Mouse (Mus musculus) heart, adult 2 months (tissue): ENCODE results near the gene Cwf19l1. TPM values are rescaled to one million over a fixed set of nuclear protein-coding genes. Genes with fewer than 3 reads are reported as not detected.
A peak's percentile ranks its signal among the peaks of the same experiment; 100 is the strongest.

Source experiments
- DNase-seq, 2 experiments: peaks; one replicate each; pipeline ENCODE4 v3.0.0; 2021
- H3K27ac ChIP-seq: fragments of 200-600 bp; 2 replicates; pipeline ENCODE4 v1.8.1; 2022
- H3K27me3 ChIP-seq: fragments of 200-500 bp; 2 replicates; pipeline ENCODE4 v1.6.1; 2012; ENCODE audit warnings: mild to moderate bottlenecking, low read length, inconsistent platforms, mixed read lengths; ENCODE audit not compliant: control insufficient read depth, insufficient read depth
- H3K36me3 ChIP-seq: fragments of 200-500 bp; 2 replicates; pipeline ENCODE4 v1.6.1; 2012; ENCODE audit warnings: low read length, inconsistent platforms; ENCODE audit not compliant: control insufficient read depth, insufficient read depth
- H3K4me1 ChIP-seq: fragments of 200-500 bp; 2 replicates; pipeline ENCODE4 v1.6.1; 2011; ENCODE audit warnings: low read length; ENCODE audit not compliant: control insufficient read depth, insufficient read depth
- H3K4me3 ChIP-seq: fragments of 200-600 bp; 2 replicates; pipeline ENCODE4 v1.8.1; 2022
- H3K79me2 ChIP-seq: fragments of 200-500 bp; replicated peaks from 2 replicates; pipeline ENCODE4 v1.6.1; 2012; ENCODE audit warnings: mild to moderate bottlenecking, inconsistent platforms, low read length, moderate library complexity, mixed read lengths; ENCODE audit not compliant: control insufficient read depth, insufficient read depth
- H3K9ac ChIP-seq: fragments of 200-500 bp; 2 replicates; pipeline ENCODE4 v1.6.1; 2012; ENCODE audit warnings: low read depth, mild to moderate bottlenecking, control low read depth, inconsistent platforms, low read length, mixed read lengths
- CTCF ChIP-seq: fragments of 200-600 bp; IDR thresholded peaks from 2 replicates; pipeline ENCODE4 v1.8.1; 2022; ENCODE audit warnings: antibody characterized with exemption, mild to moderate bottlenecking, moderate library complexity
- EP300 ChIP-seq: fragments of 200-500 bp; IDR thresholded peaks from 2 replicates; pipeline ENCODE4 v1.6.1; 2011; ENCODE audit warnings: low read depth, low read length, control low read depth; ENCODE audit not compliant: insufficient read depth
- POLR2A ChIP-seq: fragments of 200-500 bp; IDR thresholded peaks from 2 replicates; pipeline ENCODE4 v1.6.1; 2011; ENCODE audit warnings: mild to moderate bottlenecking, low read depth, low read length, control low read depth; ENCODE audit not compliant: insufficient read depth
- WGBS: fragments of 180-500 bp; shearing (Covaris S2); methylation state at CpG from one replicate; pipeline ENCODE4 v1.1.7; 2018; 5-methylcytosine and 5-hydroxymethylcytosine counted together
- intact Hi-C: fragments of 180-260 bp; cut with DNase I; formaldehyde crosslinking; loops from one replicate; pipeline ENCODE4 v1.15.1; 2025
- polyA plus RNA-seq: library from polyadenylated mRNA; depleted of rRNA; stranded (reverse); fragments of >200 nt; gene quantifications from 2 replicates; pipeline ENCODE4 v1.2.3, GENCODE M21; 2012
- total RNA-seq, 2 experiments: library from RNA; stranded (reverse); gene quantifications; 2 replicates each; pipeline ENCODE4 v1.2.3; 2021

Cwf19l1 gene
- total and polyA plus RNA-seq, 3 experiments = 5.5 to 9.5 (median 8.0) TPM

DNA sequence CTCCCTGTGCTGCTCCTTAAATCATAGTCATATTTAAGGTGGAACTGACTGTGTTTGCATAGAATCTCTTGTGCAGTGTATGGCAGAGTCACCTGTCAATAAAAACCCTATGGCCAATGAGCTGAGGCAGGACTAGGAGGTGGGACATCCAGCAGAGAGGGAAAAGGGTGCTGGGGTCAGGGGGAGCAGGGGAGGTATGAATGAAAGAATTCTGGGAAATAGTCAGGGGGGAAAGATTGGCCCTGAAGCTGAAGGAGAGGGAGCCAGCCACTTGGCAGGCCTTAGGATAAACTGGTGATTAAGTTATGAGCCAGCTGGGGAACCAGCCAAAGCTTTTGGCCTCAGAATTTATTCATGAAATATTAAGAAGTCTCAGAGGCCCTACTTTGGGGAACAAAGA lies 26.7 kb downstream of the Cwf19l1 start:
- Histone ChIP-seq H3K36me3 (peaks cover 2% of the 10 kb centered on the region; the same call in 1 of the 2 replicates), H3K4me1 (peaks cover 6% of the 10 kb centered on the region), H3K27me3 (no peaks in the 10 kb centered on the region), H3K4me3 (no peak overlapping the region), H3K79me2 (peaks cover 6% of the 10 kb centered on the region), H3K27ac (no peak overlapping the region), H3K9ac (no peak overlapping the region)
- TF ChIP-seq CTCF (no peak), EP300 (no peak), POLR2A (no peak)
- intact Hi-C loops = no loop called here
- peak in 1 of 2 experiments; percentile 8 for DNase-seq

DNA sequence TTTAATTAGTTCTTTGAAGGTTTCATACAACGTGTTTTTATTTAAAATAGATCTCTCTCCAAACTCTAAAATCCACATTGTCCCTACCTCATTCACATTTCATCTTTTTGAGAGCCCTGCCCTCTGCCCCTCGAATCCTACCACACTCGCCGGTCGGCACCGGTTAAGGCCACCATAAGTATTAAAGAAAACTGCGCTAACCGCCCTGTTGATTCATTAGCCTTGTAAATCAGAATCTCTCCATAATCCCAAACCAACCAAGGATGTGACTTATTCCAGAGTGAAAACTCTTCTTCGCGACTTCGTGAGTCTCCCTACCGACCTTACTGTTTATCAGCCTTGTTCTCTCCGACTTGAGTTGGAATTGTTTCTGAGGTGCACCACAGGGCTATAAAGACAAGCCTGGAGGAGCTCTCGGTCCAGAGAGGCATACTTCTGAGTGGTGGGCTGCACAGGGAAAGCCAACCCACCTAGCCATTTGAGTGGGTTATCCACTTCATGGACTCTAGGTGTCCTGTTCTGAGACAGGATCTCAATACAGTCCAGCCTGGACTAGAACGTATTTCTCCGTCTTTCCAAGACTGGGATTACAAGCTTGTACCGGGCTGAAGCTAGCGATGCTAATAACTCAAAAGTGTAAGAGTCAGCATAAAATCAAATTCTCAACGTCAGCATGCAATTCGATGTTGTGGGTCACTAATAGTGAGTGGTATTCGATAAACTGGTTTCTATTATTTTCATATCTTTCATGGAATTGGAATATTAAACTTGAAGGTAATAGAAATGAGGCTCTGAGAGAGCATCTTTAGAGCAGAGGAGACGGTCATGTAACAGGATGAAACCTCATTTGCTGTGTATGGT lies 27.8 kb downstream of the Cwf19l1 start:
- 29% methylated on average over 22 of the region's 22 CpGs for WGBS
- DNase-seq = no peak
- peak overlapping the region; percentile 87 for H3K27ac ChIP-seq

DNA sequence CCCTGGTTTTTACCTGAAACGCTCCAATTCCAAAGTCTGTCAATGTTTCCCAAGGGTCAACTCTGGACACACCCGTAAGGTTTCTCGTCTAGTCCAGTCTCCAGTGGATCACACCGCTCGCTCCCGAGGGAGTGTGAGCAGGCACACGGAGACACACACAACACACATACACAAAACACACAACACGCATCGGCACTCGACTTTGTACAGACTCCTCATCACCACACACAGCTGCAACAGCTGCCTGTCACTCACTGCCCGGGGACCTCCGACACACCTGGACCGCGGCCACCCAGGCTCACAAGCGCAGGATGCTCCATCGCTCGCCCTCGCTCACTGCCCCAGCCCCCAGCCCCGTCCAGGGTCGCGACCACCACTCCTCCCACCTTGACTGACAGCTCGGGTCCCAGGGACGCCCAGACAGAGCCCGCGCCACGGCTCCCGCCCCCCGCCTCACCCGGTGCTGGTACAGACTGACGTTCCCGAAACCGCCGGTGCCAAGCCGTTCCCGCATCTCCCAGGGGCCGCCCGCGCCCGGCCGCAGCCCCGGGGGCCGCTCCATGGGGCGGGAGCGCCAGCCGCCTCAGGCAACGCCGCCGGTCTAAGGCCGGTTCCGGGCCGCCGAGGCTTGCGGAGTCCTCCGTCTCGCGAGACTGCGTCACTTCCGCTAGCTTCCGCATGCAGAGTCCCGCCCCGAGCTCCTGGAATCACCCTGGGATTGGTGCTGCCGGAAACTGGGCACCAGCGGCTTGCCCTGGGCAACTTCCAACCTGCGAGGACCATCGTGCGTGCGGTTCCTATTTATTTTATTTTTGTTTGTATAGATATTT lies 28.6 kb downstream of the Cwf19l1 start, which contains the start of gene Chuk:
Gene Chuk (minus strand): TSS at position 650 of the 830 bp plus-strand sequence.
- H3K27ac ChIP-seq = peak within 1 kb of the TSS; percentile 87
- intact Hi-C loops = loop anchor here (2.0 kb wide), 2 partner anchors 28 to 38 kb away; partner anchors contain the start of genes Cwf19l1 and Erlin1
- TF ChIP-seq EP300 (no peak), CTCF (no peak), POLR2A (peak; percentile 90)
- peaks cover 6% of the 10 kb centered on the region for H3K4me1 ChIP-seq
- peaks cover 6% of the 10 kb centered on the region for H3K79me2 ChIP-seq
- H3K4me3 ChIP-seq = peak within 1 kb of the TSS; percentile 95
- no peaks in the 10 kb centered on the region for H3K27me3 ChIP-seq
- H3K36me3 ChIP-seq = peaks cover 2% of the 10 kb centered on the region; the same call in 1 of the 2 replicates
- DNase-seq = peak; percentile 97 to 98
- peak within 1 kb of the TSS; percentile 98 for H3K9ac ChIP-seq
- WGBS = under 1% methylated on average over 67 of the region's 67 CpGs

More for the DNA sequence above, 27.8 kb downstream of the Cwf19l1 start:
- Histone ChIP-seq H3K36me3 (peaks cover 2% of the 10 kb centered on the region; the same call in 1 of the 2 replicates), H3K4me3 (peak overlapping the region; percentile 95), H3K27me3 (no peaks in the 10 kb centered on the region), H3K4me1 (peaks cover 6% of the 10 kb centered on the region), H3K9ac (peak overlapping the region; percentile 73), H3K79me2 (peaks cover 6% of the 10 kb centered on the region)
- intact Hi-C loops = loop anchor here (2.0 kb wide), 2 partner anchors 27 to 39 kb away; partner anchors contain the start of genes Cwf19l1 and Erlin1
- TF ChIP-seq CTCF (no peak), POLR2A (no peak), EP300 (no peak)

DNA sequence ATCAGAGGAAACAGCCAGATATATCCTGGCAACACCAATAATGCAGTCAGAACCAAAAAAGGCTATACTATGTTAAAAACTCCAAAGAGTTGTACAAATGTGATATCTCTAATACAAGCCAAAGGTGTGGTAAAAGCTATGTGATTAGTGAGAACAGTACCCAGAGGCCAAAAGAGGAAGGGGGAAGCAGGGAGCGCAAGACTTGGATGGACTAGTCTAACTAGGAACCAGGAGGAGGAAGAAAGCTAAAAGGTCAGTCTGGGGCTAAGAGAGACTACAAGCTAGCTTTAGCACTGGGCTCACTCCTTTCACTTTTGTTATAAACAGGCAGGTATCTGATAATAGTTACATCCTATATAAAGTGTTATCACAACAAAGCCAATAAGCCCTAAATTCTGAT lies 31.3 kb downstream of the Cwf19l1 start:
- Histone ChIP-seq H3K36me3 (peaks cover 2% of the 10 kb centered on the region; the same call in 1 of the 2 replicates), H3K79me2 (peaks cover 8% of the 10 kb centered on the region), H3K4me3 (no peak overlapping the region), H3K4me1 (peaks cover 6% of the 10 kb centered on the region), H3K27me3 (no peaks in the 10 kb centered on the region), H3K27ac (no peak overlapping the region), H3K9ac (no peak overlapping the region)
- no peak for DNase-seq
- TF ChIP-seq CTCF = no peak
- no peak for TF ChIP-seq POLR2A
- TF ChIP-seq EP300 = no peak
- intact Hi-C loops = no loop called here
- WGBS = 83% methylated on average over 1 of the region's 1 CpGs

DNA sequence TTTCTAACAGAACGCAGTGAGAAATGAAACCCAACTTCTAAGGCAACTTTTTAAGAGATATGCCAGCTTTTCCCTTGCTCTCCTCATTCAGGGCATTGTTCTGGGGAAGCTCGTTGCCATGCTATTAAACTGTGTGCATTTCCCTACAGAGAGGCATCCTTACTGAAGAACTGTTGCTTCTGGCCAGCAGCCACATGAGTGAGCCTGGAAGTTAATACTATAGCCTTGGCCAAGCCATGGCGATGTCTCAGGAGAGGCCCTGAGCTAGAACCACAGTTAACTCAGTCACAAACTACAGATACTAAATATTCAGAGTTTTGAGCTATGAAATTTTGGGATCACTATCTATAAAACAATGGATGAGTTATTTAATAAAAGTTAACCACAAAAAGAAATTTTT lies 32.7 kb downstream of the Cwf19l1 start:
- H3K27ac ChIP-seq = no peak overlapping the region
- peaks cover 2% of the 10 kb centered on the region; the same call in 1 of the 2 replicates for H3K36me3 ChIP-seq
- no peak overlapping the region for H3K9ac ChIP-seq
- no peak for DNase-seq
- intact Hi-C loops = no loop called here
- peaks cover 8% of the 10 kb centered on the region for H3K79me2 ChIP-seq
- peaks cover 6% of the 10 kb centered on the region for H3K4me1 ChIP-seq
- no peaks in the 10 kb centered on the region for H3K27me3 ChIP-seq
- no peak overlapping the region for H3K4me3 ChIP-seq
- TF ChIP-seq EP300 (no peak), CTCF (no peak), POLR2A (no peak)
- WGBS = 72% methylated on average over 3 of the region's 3 CpGs
